Mouse (Mus musculus): ENCODE results near the gene Olfr523. TPM values are rescaled to one million over a fixed set of nuclear protein-coding genes. Genes with fewer than 3 reads are reported as not detected.

Olfr523 gene
- total and polyA plus RNA-seq, 3 experiments: 0.11 TPM; not detected in 2

DNA sequence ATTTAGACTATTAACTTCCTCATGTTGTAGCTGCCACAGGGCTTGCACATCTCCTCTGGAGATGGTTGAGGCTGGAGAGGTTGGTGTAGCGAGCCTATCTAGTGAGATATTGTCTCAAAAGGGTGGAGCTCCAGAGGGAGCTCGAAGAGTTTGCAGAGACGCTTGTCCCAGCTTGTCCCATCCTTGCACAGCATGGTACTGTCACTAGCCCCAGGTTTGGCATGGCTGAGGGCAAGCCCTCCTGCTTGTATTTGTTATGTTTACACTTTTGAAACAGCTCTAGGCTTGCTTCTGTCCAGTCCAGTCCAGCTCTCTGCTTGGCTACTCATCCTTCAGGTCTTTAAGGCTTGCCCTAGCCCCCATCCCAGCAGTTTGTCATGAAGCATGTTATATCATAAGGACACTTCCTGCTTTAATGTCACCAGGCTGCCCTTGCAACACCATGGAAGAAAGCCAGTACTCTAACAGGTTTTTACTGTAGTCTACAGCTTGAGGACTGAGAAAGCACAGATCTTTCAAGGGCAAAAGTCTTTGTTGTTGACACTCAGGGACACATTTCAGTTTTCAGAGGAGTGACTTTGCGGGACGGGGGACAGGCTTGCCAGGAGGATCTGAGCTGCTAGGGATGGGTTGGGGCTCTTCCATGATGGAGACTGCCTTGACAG, 37.8 kb upstream of the Olfr523 start:
- TF ChIP-seq TAL1 (conservative IDR thresholded peaks at IDR 0.05; ENCODE audit: low read depth, low read length): no peak
- H3K4me3 ChIP-seq (ENCODE audit: low read depth, low read length): no peak overlapping the region; the same call in 1 of the 2 replicates
- DNase-seq (ENCODE audit: low spot score) (no peak), ATAC-seq (ENCODE audit: extremely low read depth, insufficient number of reproducible peaks, low FRiP score, poor library complexity, severe bottlenecking) (no peak)
- H3K9me3 ChIP-seq (replicated peaks): no peaks in the 10 kb centered on the region
- peaks cover 67% of the 10 kb centered on the region for H3K4me1 ChIP-seq (ENCODE audit: insufficient read depth, low read depth, low read length)
- H3K27me3 ChIP-seq (ENCODE audit: insufficient read depth, low read length): no peaks in the 10 kb centered on the region
- H3K36me3 ChIP-seq (replicated peaks): peaks cover 65% of the 10 kb centered on the region

DNA sequence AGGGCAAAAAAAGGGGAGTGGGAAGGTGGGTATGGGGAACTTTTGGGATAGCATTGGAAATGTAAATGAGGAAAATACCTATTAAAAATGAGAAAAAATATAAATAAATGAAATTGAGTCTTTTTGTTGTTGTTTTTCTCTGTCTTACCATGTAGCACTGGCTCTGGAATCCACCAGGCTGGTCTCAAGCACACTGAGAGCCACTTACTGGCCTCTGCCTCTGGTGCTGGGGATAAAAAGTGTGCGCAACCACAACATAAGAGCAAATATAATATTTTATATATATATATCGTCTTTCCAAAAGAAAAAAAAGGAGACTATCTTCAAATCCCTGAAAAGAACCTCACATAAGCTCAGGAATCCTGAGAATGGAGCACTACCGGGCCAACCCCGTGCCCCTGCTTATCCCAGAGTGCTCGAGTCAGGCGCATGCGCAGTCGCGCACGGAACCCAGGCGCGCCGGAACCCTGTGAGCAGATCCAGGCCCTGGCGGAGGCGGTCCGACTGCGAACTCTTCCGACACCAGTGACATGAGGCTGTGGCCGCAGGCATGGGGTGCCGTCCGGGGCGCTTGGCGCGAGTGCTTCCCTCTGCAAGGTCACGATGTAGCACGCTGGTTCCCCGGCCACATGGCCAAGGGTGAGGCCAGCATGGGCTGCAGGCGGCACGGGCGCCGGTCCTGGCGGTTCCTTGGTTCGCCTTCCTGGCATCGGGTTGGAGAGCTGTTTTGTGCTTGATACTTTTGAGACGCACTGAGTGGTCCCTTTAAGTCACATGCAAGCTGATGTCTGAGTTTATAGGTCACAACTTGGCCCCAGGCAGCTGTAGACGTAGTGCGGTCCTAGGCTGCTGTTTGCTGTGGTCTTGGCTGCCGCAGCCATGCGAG, 35.6 kb upstream of the Olfr523 start, which contains the start of gene Mtg1:
Gene Mtg1, plus strand, starts transcription at position 430 of the 886 bp plus-strand sequence.
- no peak for TF ChIP-seq TAL1 (conservative IDR thresholded peaks at IDR 0.05; ENCODE audit: low read depth, low read length)
- TF ChIP-seq CTCF (IDR thresholded peaks at IDR 0.05; ENCODE audit: low read depth, low read length): no peak
- TF ChIP-seq POLR2AphosphoS5 (IDR thresholded peaks at IDR 0.05; ENCODE audit: insufficient replicate concordance, low read depth, low read length): no peak
- TF ChIP-seq GATA2 (IDR thresholded peaks at IDR 0.05; ENCODE audit: borderline replicate concordance, low read depth, low read length): no peak
- no peak for TF ChIP-seq GATA1 (IDR thresholded peaks at IDR 0.05; ENCODE audit: borderline replicate concordance, low read length)
- ATAC-seq (ENCODE audit: extremely low read depth, insufficient number of reproducible peaks, low FRiP score, poor library complexity, severe bottlenecking) (peak; percentile 68), DNase-seq (ENCODE audit: low spot score) (peak; percentile 90)
- no peaks in the 10 kb centered on the region for H3K9me3 ChIP-seq (replicated peaks)
- H3K27me3 ChIP-seq (ENCODE audit: insufficient read depth, low read length): no peaks in the 10 kb centered on the region
- H3K36me3 ChIP-seq (replicated peaks): peaks cover 58% of the 10 kb centered on the region
- peak within 1 kb of the TSS; percentile 96 for H3K4me3 ChIP-seq (ENCODE audit: low read depth, low read length)
- H3K4me1 ChIP-seq (ENCODE audit: insufficient read depth, low read depth, low read length): peaks cover 64% of the 10 kb centered on the region

DNA sequence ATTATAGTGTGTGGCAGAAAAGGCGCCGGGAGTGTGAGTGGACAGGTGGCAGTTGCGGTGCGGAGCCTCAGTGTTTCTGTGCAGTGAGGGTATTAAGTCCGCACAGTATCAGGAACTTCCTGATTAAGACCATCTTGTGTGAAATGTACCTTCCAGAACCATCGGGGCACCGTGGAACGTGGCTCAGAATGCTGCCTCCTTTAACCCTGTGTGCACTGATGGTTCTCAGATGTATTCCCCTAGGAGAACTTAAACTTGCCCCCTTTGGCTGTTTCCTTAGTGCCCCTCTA, 35.1 kb upstream of the Olfr523 start:
- H3K36me3 ChIP-seq (replicated peaks): peaks cover 61% of the 10 kb centered on the region
- TF ChIP-seq GATA1 (IDR thresholded peaks at IDR 0.05; ENCODE audit: borderline replicate concordance, low read length): no peak
- TF ChIP-seq GATA2 (IDR thresholded peaks at IDR 0.05; ENCODE audit: borderline replicate concordance, low read depth, low read length): no peak
- no peak for TF ChIP-seq CTCF (IDR thresholded peaks at IDR 0.05; ENCODE audit: low read depth, low read length)
- no peak for TF ChIP-seq POLR2AphosphoS5 (IDR thresholded peaks at IDR 0.05; ENCODE audit: insufficient replicate concordance, low read depth, low read length)
- no peak for TF ChIP-seq TAL1 (conservative IDR thresholded peaks at IDR 0.05; ENCODE audit: low read depth, low read length)
- no peaks in the 10 kb centered on the region for H3K27me3 ChIP-seq (ENCODE audit: insufficient read depth, low read length)
- peak overlapping the region; percentile 96 for H3K4me3 ChIP-seq (ENCODE audit: low read depth, low read length)
- DNase-seq (ENCODE audit: low spot score) (no peak), ATAC-seq (ENCODE audit: extremely low read depth, insufficient number of reproducible peaks, low FRiP score, poor library complexity, severe bottlenecking) (no peak; the same call in 1 of the 2 replicates)
- H3K4me1 ChIP-seq (ENCODE audit: insufficient read depth, low read depth, low read length): peaks cover 58% of the 10 kb centered on the region
- H3K9me3 ChIP-seq (replicated peaks): no peaks in the 10 kb centered on the region

DNA sequence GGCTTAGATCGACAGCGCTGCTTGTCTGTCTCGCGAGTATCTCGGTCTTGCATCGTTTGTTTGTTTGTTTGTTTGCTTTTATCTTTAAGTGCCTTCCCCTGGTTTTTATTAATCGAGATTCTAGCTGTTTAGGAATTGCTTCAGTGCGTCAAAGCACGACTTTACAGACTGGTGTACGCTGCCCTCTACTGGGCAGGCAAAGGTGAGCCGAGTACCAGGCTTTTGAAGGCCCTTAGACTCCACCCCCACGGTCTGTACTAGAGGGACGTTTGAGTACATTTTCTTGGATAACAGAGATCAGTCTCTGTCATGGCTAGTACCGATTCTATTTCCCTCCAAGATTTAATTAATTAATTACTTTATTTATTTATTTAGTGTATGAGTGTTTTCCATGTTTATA, 31.7 kb upstream of the Olfr523 start:
- Histone ChIP-seq H3K4me3 (ENCODE audit: low read depth, low read length) (no peak overlapping the region), H3K9me3 (replicated peaks) (no peaks in the 10 kb centered on the region), H3K36me3 (replicated peaks) (peaks cover 65% of the 10 kb centered on the region), H3K27me3 (ENCODE audit: insufficient read depth, low read length) (no peaks in the 10 kb centered on the region), H3K4me1 (ENCODE audit: insufficient read depth, low read depth, low read length) (peaks cover 34% of the 10 kb centered on the region)
- DNase-seq (ENCODE audit: low spot score) (peak; percentile 70), ATAC-seq (ENCODE audit: extremely low read depth, insufficient number of reproducible peaks, low FRiP score, poor library complexity, severe bottlenecking) (peak; percentile 41)
- TF ChIP-seq TAL1 (conservative IDR thresholded peaks at IDR 0.05; ENCODE audit: low read depth, low read length): no peak
- peak; percentile 46 for TF ChIP-seq CTCF (IDR thresholded peaks at IDR 0.05; ENCODE audit: low read depth, low read length)

DNA sequence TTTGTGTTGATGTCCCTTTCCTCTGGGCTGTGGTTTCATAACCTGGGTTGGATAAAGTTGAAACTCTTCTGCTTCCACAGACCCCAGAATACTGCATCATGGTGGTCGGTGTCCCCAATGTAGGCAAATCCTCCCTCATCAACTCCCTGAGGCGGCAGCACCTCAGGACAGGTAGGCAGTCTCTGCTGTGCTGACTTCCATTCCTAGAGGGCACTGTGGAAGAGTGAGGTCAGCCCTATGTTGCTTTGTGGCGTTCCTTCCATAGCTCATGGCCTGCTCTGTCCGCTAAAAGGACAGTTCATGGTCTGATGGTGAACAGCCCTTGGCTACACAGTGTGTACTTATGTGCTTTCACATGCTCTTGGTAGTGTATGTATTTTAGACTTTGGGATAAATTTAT, 28.5 kb upstream of the Olfr523 start:
- Histone ChIP-seq H3K27me3 (ENCODE audit: insufficient read depth, low read length) (no peaks in the 10 kb centered on the region), H3K9me3 (replicated peaks) (no peaks in the 10 kb centered on the region), H3K36me3 (replicated peaks) (peaks cover 82% of the 10 kb centered on the region), H3K4me1 (ENCODE audit: insufficient read depth, low read depth, low read length) (peaks cover 15% of the 10 kb centered on the region), H3K4me3 (ENCODE audit: low read depth, low read length) (no peak overlapping the region)
- DNase-seq (ENCODE audit: low spot score) (no peak), ATAC-seq (ENCODE audit: extremely low read depth, insufficient number of reproducible peaks, low FRiP score, poor library complexity, severe bottlenecking) (no peak)
- TF ChIP-seq CTCF (IDR thresholded peaks at IDR 0.05; ENCODE audit: low read depth, low read length): no peak
- no peak for TF ChIP-seq TAL1 (conservative IDR thresholded peaks at IDR 0.05; ENCODE audit: low read depth, low read length)
- TF ChIP-seq GATA2 (IDR thresholded peaks at IDR 0.05; ENCODE audit: borderline replicate concordance, low read depth, low read length): no peak
- TF ChIP-seq GATA1 (IDR thresholded peaks at IDR 0.05; ENCODE audit: borderline replicate concordance, low read length): no peak
- TF ChIP-seq POLR2AphosphoS5 (IDR thresholded peaks at IDR 0.05; ENCODE audit: insufficient replicate concordance, low read depth, low read length): no peak

DNA sequence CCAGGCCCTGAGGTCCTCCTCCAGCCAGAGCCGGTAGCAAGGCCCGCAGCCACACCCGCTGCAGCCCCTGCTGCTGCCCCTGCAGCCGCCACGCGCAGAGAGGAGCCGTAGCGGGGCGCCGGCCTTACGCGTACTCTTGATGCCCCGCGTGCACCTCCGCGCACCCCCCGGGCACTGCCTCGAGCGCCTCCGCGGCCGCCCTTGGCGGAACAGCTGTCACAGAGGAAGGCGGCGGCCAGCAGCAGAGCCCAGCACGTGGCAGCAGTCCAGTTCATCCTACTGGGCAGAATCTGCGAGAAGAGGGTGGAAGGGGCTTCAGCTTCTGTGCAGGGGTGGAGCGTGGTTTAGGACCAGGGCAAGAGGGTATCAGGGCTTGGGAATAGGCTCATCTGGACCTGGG, 19.6 kb upstream of the Olfr523 start:
- TF ChIP-seq POLR2AphosphoS5 (IDR thresholded peaks at IDR 0.05; ENCODE audit: insufficient replicate concordance, low read depth, low read length): no peak
- TF ChIP-seq TAL1 (conservative IDR thresholded peaks at IDR 0.05; ENCODE audit: low read depth, low read length): no peak
- TF ChIP-seq GATA2 (IDR thresholded peaks at IDR 0.05; ENCODE audit: borderline replicate concordance, low read depth, low read length): no peak
- H3K4me1 ChIP-seq (ENCODE audit: insufficient read depth, low read depth, low read length): no peaks in the 10 kb centered on the region
- H3K27me3 ChIP-seq (ENCODE audit: insufficient read depth, low read length): peaks cover 3% of the 10 kb centered on the region
- no peaks in the 10 kb centered on the region for H3K9me3 ChIP-seq (replicated peaks)
- peaks cover 45% of the 10 kb centered on the region for H3K36me3 ChIP-seq (replicated peaks)
- H3K4me3 ChIP-seq (ENCODE audit: low read depth, low read length): no peak overlapping the region
- DNase-seq (ENCODE audit: low spot score) (no peak), ATAC-seq (ENCODE audit: extremely low read depth, insufficient number of reproducible peaks, low FRiP score, poor library complexity, severe bottlenecking) (no peak)
